Mouse (Mus musculus) small intestine, adult 2 months (tissue): ENCODE measurements around the gene Fnip2.

Experiments
- CTCF ChIP-seq: fragments of 200-500 bp; IDR thresholded peaks from 2 replicates; pipeline ENCODE4 v1.5.1; 2012; ENCODE audit warnings: low read depth, mild to moderate bottlenecking, control low read depth, inconsistent platforms, low read length, moderate library complexity, mixed read lengths; ENCODE audit not compliant: insufficient replicate concordance, insufficient read length; ENCODE audit errors: extremely low read depth
- POLR2A ChIP-seq: fragments of 200-500 bp; IDR thresholded peaks from 2 replicates; pipeline ENCODE4 v1.6.1; 2012; ENCODE audit warnings: low read depth, mild to moderate bottlenecking, control low read depth, inconsistent platforms, low read length, moderate library complexity

GRCm38 (mm10) chr3:79527521-79527920, 40.1 kb downstream of the Fnip2 start:
- no peak for TF ChIP-seq POLR2A
- no peak for TF ChIP-seq CTCF
